Mouse (Mus musculus) kidney, adult 2 months (tissue): ENCODE measurements around the gene Actrt3.

ENCODE experiments used
- CTCF ChIP-seq: fragments of 200-500 bp; conservative IDR thresholded peaks from 2 replicates; pipeline ENCODE4 v1.5.1; 2011; ENCODE audit warnings: low read depth, mild to moderate bottlenecking, control low read depth, low read length, moderate library complexity, mixed read lengths; ENCODE audit not compliant: insufficient read depth, insufficient read length
- POLR2A ChIP-seq: fragments of 200-500 bp; IDR thresholded peaks from one replicate; pipeline ENCODE4 v1.6.1; 2011; ENCODE audit warnings: low read depth, low read length, control low read depth

DNA sequence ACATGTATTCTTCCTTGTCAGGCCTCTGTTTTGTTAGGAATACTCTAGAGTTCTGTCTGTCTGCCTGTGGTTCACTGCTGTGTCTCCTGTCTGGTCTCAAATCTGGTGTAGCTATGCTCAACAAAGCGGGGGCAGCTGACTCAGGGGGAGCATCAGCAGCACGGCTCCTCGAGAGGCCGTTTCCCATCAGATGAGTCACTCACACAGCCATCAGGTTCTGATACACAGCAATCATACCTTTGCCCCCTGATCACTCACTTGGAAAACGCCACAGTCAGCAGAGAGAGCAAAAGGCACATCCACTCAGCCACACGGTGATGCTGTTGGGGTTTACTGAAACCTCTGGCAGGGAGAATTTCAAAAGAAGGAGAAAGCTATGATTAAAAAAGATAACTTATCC, 46.0 kb downstream of the Actrt3 start:
- no peak for TF ChIP-seq POLR2A
- no peak; the same call in 1 of the 2 replicates for TF ChIP-seq CTCF
